In genomic region chr2:164909100-164909499, GRCm38 (mm10) we compare ENCODE assay signal across 10 mouse cellular contexts. TPM values are rescaled to one million over a fixed set of nuclear protein-coding genes. Genes with fewer than 3 reads are reported as not detected.
A peak's percentile ranks its signal among the peaks of the same experiment; 100 is the strongest.
DNase-seq lines count a peak whose midpoint lies in the region; ATAC-seq and TF ChIP-seq lines count a peak whose summit lies in the region.
"Had no signal": no experiment of that assay in that cellular context is flagged by ENCODE, and none has a peak within 500 bp of the region (broad histone marks: within the 10 kb centered on the region; RNA-seq: fewer than 3 reads in every experiment).

No protein-coding gene starts in this region.

- no peak for DNase-seq in heart, postnatal 4 days
- no peak for DNase-seq in limb, embryonic 10.5 days (ENCODE audit: low spot score)
- no peak for DNase-seq in spleen, adult 12 weeks (ENCODE audit: low spot score)
- DNase-seq in gastrocnemius, postnatal 4 days (ENCODE audit: low spot score in 2 of 2): no peak
- DNase-seq: cerebellum, adult 8-10 months; lung, adult 2 months had no signal

- H3K27ac ChIP-seq in heart, embryonic 12.5 days (ENCODE audit: poor library complexity, severe bottlenecking): no peak overlapping the region
- H3K27ac ChIP-seq in limb, embryonic 10.5 days: no peak overlapping the region

- TF ChIP-seq POLR2A in myocyte (IDR thresholded peaks at IDR 0.05; ENCODE audit: insufficient read length, low read depth): no peak

- H3K4me1 ChIP-seq in heart, embryonic 12.5 days (replicated peaks): peaks cover 25% of the 10 kb centered on the region
- peaks cover 54% of the 10 kb centered on the region for H3K4me1 ChIP-seq in megakaryocyte, embryonic 14.5 days
- peaks cover 22% of the 10 kb centered on the region for H3K4me1 ChIP-seq in limb, embryonic 10.5 days

- WGBS in heart, embryonic 12.5 days: 84% methylated on average over 3 of the region's 3 CpGs
- WGBS in limb, embryonic 10.5 days: 92% methylated on average over 3 of the region's 3 CpGs

- no peak overlapping the region for H3K4me3 ChIP-seq in heart, embryonic 12.5 days
- H3K4me3 ChIP-seq in megakaryocyte, embryonic 14.5 days (replicated peaks): peak overlapping the region; percentile 95
- H3K4me3 ChIP-seq in limb, embryonic 10.5 days: 0 out of 2 replicates have a peak overlapping the region, but pooled peaks have one; percentile 87
- no peak overlapping the region for H3K4me3 ChIP-seq in myocyte

- H3K36me3 ChIP-seq in heart, embryonic 12.5 days: peaks cover 58% of the 10 kb centered on the region
- peaks cover 57% of the 10 kb centered on the region for H3K36me3 ChIP-seq in megakaryocyte, embryonic 14.5 days (replicated peaks; ENCODE audit: low read length)
- H3K36me3 ChIP-seq in limb, embryonic 10.5 days: peaks cover 68% of the 10 kb centered on the region
- H3K36me3 ChIP-seq in myocyte (ENCODE audit: control insufficient read depth, insufficient read depth): peaks cover 25% of the 10 kb centered on the region

- no peaks in the 10 kb centered on the region for H3K27me3 ChIP-seq in heart, embryonic 12.5 days (replicated peaks)
- no peaks in the 10 kb centered on the region for H3K27me3 ChIP-seq in megakaryocyte, embryonic 14.5 days (replicated peaks)
- no peaks in the 10 kb centered on the region for H3K27me3 ChIP-seq in limb, embryonic 10.5 days (ENCODE audit: low read depth, poor library complexity, severe bottlenecking)
- H3K27me3 ChIP-seq in myocyte (ENCODE audit: control insufficient read depth, insufficient read depth, insufficient read length): no peaks in the 10 kb centered on the region

- H3ac ChIP-seq in myocyte (ENCODE audit: control insufficient read depth, insufficient read length): no peak overlapping the region

- peak overlapping the region; percentile 16; the same call in 1 of the 2 replicates for H3K9ac ChIP-seq in heart, embryonic 12.5 days

- H3K79me2 ChIP-seq in myocyte (ENCODE audit: control insufficient read depth, insufficient read depth): peaks cover 15% of the 10 kb centered on the region

- H3K9me3 ChIP-seq in heart, embryonic 12.5 days (replicated peaks): peaks cover 8% of the 10 kb centered on the region
- peaks cover 13% of the 10 kb centered on the region for H3K9me3 ChIP-seq in megakaryocyte, embryonic 14.5 days
- H3K9me3 ChIP-seq in limb, embryonic 10.5 days (replicated peaks): peaks cover 3% of the 10 kb centered on the region; the same call in 1 of the 2 replicates

- ATAC-seq in heart, embryonic 12.5 days (ENCODE audit: insufficient number of reproducible peaks, low FRiP score): no peak
- no peak for ATAC-seq in megakaryocyte, adult 5-6 weeks (ENCODE audit: poor library complexity, severe bottlenecking)

- H3K4me2 ChIP-seq in heart, embryonic 12.5 days: peak overlapping the region; percentile 86
- peak overlapping the region; percentile 98 for H3K4me2 ChIP-seq in myocyte (ENCODE audit: low read depth)

TF ChIP-seq in myocyte, 11 proteins besides CTCF, POLR2A, EP300 and RAD21:
- no peak for TF ChIP-seq MAX (IDR thresholded peaks at IDR 0.05; ENCODE audit: low read depth)
- no peak for TF ChIP-seq POLR2AphosphoS2 (IDR thresholded peaks at IDR 0.05; ENCODE audit: insufficient read length, low read depth)
- no peak for TF ChIP-seq E2F4 (IDR thresholded peaks at IDR 0.05; ENCODE audit: insufficient read depth)
- no peak for TF ChIP-seq TCF3 (IDR thresholded peaks at IDR 0.05; ENCODE audit: insufficient read length, low read depth)
- TF ChIP-seq CEBPB (IDR thresholded peaks at IDR 0.05; ENCODE audit: insufficient read depth, poor library complexity, severe bottlenecking): no peak
- no peak for TF ChIP-seq SRF (IDR thresholded peaks at IDR 0.05; ENCODE audit: control insufficient read depth, insufficient read length, low read depth)
- no peak for TF ChIP-seq USF1 (IDR thresholded peaks at IDR 0.05; ENCODE audit: low read depth)
- no peak for TF ChIP-seq MYOD1 (IDR thresholded peaks at IDR 0.05; ENCODE audit: control insufficient read depth in 1 of 3, insufficient read length in 2 of 3, low read depth in 2 of 3)
- TF ChIP-seq REST (IDR thresholded peaks at IDR 0.05; ENCODE audit: insufficient read depth, insufficient read length): no peak
- TF ChIP-seq MYOG (IDR thresholded peaks at IDR 0.05; ENCODE audit: control insufficient read depth in 1 of 3, insufficient read depth in 1 of 3, insufficient read length in 2 of 3, low read depth in 2 of 3): no peak
- no peak for TF ChIP-seq TCF12 (IDR thresholded peaks at IDR 0.05; ENCODE audit: insufficient read depth, poor library complexity, severe bottlenecking)

RNA-seq across cellular contexts. Expression of gene Zfp335, which starts 2.5 kb away (rescaled TPM):
- 11.4 and 12.2 TPM in 2 replicates for polyA plus RNA-seq in heart, embryonic 12.5 days (2016; fragmentation: Nextera tagmentation; extraction: Ambion mirVana)
- 10 to 100 TPM; 14.7 to 15.8 TPM for total RNA-seq in heart, postnatal 4 days (2021)
- polyA plus RNA-seq in megakaryocyte, embryonic 14.5 days (2012; ENCODE audit: insufficient read depth, low replicate concordance): 21.8 and 45.9 TPM in 2 replicates
- 15.6 and 16.1 TPM in 2 replicates for total RNA-seq in megakaryocyte, adult 5-6 weeks (2015)
- total RNA-seq in megakaryocyte, adult 5-6 weeks (2017): 9.4 and 10.0 TPM in 2 replicates
- polyA plus RNA-seq in limb, embryonic 10.5 days (2016; fragmentation: Nextera tagmentation; extraction: Ambion mirVana): 18.0 and 21.3 TPM in 2 replicates
- polyA plus RNA-seq in myocyte (2012; fragmentation: generic; extraction: Trizol): 11.1 TPM
- 10 to 100 TPM; 11.7 to 14.3 TPM for total RNA-seq in gastrocnemius, postnatal 4 days (2021)

RNA-seq across cellular contexts. Expression of gene Pcif1, which starts 30.0 kb away (rescaled TPM):
- 52.1 and 53.1 TPM in 2 replicates for polyA plus RNA-seq in heart, embryonic 12.5 days (2016; fragmentation: Nextera tagmentation; extraction: Ambion mirVana)
- total RNA-seq in heart, postnatal 4 days (2021): 10 to 100 TPM; 47.0 to 48.2 TPM
- polyA plus RNA-seq in megakaryocyte, embryonic 14.5 days (2012; ENCODE audit: insufficient read depth, low replicate concordance): 120 and 158 TPM in 2 replicates
- 38.4 and 47.1 TPM in 2 replicates for total RNA-seq in megakaryocyte, adult 5-6 weeks (2015)
- 31.2 and 33.4 TPM in 2 replicates for total RNA-seq in megakaryocyte, adult 5-6 weeks (2017)
- polyA plus RNA-seq in limb, embryonic 10.5 days (2016; fragmentation: Nextera tagmentation; extraction: Ambion mirVana): 73.7 and 86.7 TPM in 2 replicates
- polyA plus RNA-seq in myocyte (2012; fragmentation: generic; extraction: Trizol): 43.2 TPM
- total RNA-seq in gastrocnemius, postnatal 4 days (2021): 10 to 100 TPM; 42.1 to 43.3 TPM

RNA-seq across cellular contexts. Expression of gene Mmp9, which starts 31.5 kb away (rescaled TPM):
- polyA plus RNA-seq in heart, embryonic 12.5 days (2016; fragmentation: Nextera tagmentation; extraction: Ambion mirVana): 0.42 TPM in 2 replicates
- total RNA-seq in heart, postnatal 4 days (2021): under 1 TPM; 0.48 to 0.63 TPM
- polyA plus RNA-seq in megakaryocyte, embryonic 14.5 days (2012; ENCODE audit: insufficient read depth, low replicate concordance): 2.4 TPM in 1 of 2 replicates, not detected in the other
- 326 and 367 TPM in 2 replicates for total RNA-seq in megakaryocyte, adult 5-6 weeks (2015)
- total RNA-seq in megakaryocyte, adult 5-6 weeks (2017): 217 and 317 TPM in 2 replicates
- 0.31 and 0.33 TPM in 2 replicates for polyA plus RNA-seq in limb, embryonic 10.5 days (2016; fragmentation: Nextera tagmentation; extraction: Ambion mirVana)
- polyA plus RNA-seq in myocyte (2012; fragmentation: generic; extraction: Trizol): 1.7 TPM
- 1 to 10 TPM in 1 of 2 experiments, under 1 TPM in 1; 0.93 to 1.1 TPM for total RNA-seq in gastrocnemius, postnatal 4 days (2021)

RNA-seq across cellular contexts. Expression of gene Slc12a5, which starts 51.5 kb away (rescaled TPM):
- 0.82 and 1.3 TPM in 2 replicates for polyA plus RNA-seq in heart, embryonic 12.5 days (2016; fragmentation: Nextera tagmentation; extraction: Ambion mirVana)
- 1 to 10 TPM in 1 of 2 experiments, under 1 TPM in 1; 0.90 to 1.1 TPM for total RNA-seq in heart, postnatal 4 days (2021)
- 0.47 and 0.89 TPM in 2 replicates for polyA plus RNA-seq in megakaryocyte, embryonic 14.5 days (2012; ENCODE audit: insufficient read depth, low replicate concordance)
- 0.91 and 1.3 TPM in 2 replicates for total RNA-seq in megakaryocyte, adult 5-6 weeks (2015)
- total RNA-seq in megakaryocyte, adult 5-6 weeks (2017): 0.48 and 0.89 TPM in 2 replicates
- polyA plus RNA-seq in limb, embryonic 10.5 days (2016; fragmentation: Nextera tagmentation; extraction: Ambion mirVana): 0.83 and 1.0 TPM in 2 replicates
- polyA plus RNA-seq in myocyte (2012; fragmentation: generic; extraction: Trizol): 0.52 TPM
- under 1 TPM; 0.54 to 0.93 TPM for total RNA-seq in gastrocnemius, postnatal 4 days (2021)

RNA-seq across cellular contexts. Expression of gene Pltp, which starts 51.6 kb away (rescaled TPM):
- polyA plus RNA-seq in heart, embryonic 12.5 days (2016; fragmentation: Nextera tagmentation; extraction: Ambion mirVana): 9.7 and 9.9 TPM in 2 replicates
- total RNA-seq in heart, postnatal 4 days (2021): 10 to 100 TPM; 13.2 to 20.5 TPM
- 15.1 and 146 TPM in 2 replicates for polyA plus RNA-seq in megakaryocyte, embryonic 14.5 days (2012; ENCODE audit: insufficient read depth, low replicate concordance)
- 3.8 and 7.1 TPM in 2 replicates for total RNA-seq in megakaryocyte, adult 5-6 weeks (2015)
- total RNA-seq in megakaryocyte, adult 5-6 weeks (2017): 1.8 and 3.6 TPM in 2 replicates
- polyA plus RNA-seq in limb, embryonic 10.5 days (2016; fragmentation: Nextera tagmentation; extraction: Ambion mirVana): 20.2 and 24.9 TPM in 2 replicates
- 117 TPM for polyA plus RNA-seq in myocyte (2012; fragmentation: generic; extraction: Trizol)
- total RNA-seq in gastrocnemius, postnatal 4 days (2021): 10 to 100 TPM in 1 of 2 experiments, 1 to 10 TPM in 1; 9.5 to 15.5 TPM

Comparison
In these comparisons a context has a peak if more than half of its experiments do, and no peak if none do; other contexts are left out.
1. H3K4me3 ChIP-seq: peak in megakaryocyte, embryonic 14.5 days (single experiment) and limb, embryonic 10.5 days (single experiment); none in heart, embryonic 12.5 days (single experiment) and myocyte (single experiment).